ENCODE assay signal across 16 mouse cellular contexts in the genomic region with DNA sequence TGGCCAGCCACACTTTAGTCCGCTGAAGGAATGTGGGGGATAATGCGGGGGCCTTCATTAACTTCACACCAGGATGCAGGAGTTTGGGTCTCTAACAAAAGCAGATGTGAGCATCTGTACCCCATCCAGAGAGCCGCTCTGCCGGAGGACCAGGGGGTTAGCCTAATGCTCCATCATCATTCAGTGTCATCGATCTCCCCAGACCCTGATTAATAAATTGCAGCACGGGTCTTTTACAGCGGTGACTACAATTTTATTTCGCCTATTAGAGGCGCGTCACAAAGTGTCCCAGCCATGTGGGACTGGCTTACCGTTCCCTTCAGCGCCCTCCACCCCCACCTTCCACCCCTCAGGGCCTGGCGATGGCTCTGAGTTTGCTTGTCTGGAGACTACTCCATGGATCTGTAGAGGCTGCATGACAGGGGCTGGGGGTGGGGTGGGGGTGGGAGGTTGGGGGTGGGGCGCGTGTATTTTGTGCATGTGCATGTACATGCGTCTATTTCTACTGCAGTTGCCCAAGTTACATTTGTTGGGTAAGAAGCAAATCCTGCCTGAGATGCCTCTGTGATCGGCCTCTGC.
DNase-seq lines count a peak whose midpoint lies in the region; ATAC-seq lines count a peak whose summit lies in the region.
"Had no signal": no experiment of that assay in that cellular context is flagged by ENCODE, and none has a peak within 500 bp of the region (broad histone marks: within the 10 kb centered on the region; RNA-seq: fewer than 3 reads in every experiment).

No protein-coding gene starts in this region.

- H3K4me1 ChIP-seq in kidney, embryonic 14.5 days (ENCODE audit: control insufficient read depth, insufficient read depth, low read length) = peaks cover 11% of the 10 kb centered on the region; the same call in 1 of the 2 replicates
- H3K4me1 ChIP-seq in embryonic facial prominence, embryonic 13.5 days = peaks cover 35% of the 10 kb centered on the region
- H3K4me1 ChIP-seq in hindbrain, embryonic 16.5 days (ENCODE audit: control insufficient read depth, insufficient read depth, low read depth, low read length) = peaks cover 9% of the 10 kb centered on the region
- H3K4me1 ChIP-seq in midbrain, embryonic 16.5 days (ENCODE audit: control insufficient read depth, insufficient read depth, low read length) = 0 out of 2 replicates have a peak, but pooled peaks cover 3% of the 10 kb centered on the region
- H3K4me1 ChIP-seq: lung, embryonic 15.5 days; megakaryocyte, embryonic 14.5 days had no signal

- H3K9me3 ChIP-seq in kidney, embryonic 14.5 days (ENCODE audit: control insufficient read depth, low read length) = no peaks in the 10 kb centered on the region
- H3K9me3 ChIP-seq in embryonic facial prominence, embryonic 13.5 days = no peaks in the 10 kb centered on the region
- no peaks in the 10 kb centered on the region for H3K9me3 ChIP-seq in hindbrain, embryonic 16.5 days (ENCODE audit: control insufficient read depth, low read length)
- H3K9me3 ChIP-seq in midbrain, embryonic 16.5 days (replicated peaks; ENCODE audit: control insufficient read depth, low read length, poor library complexity, severe bottlenecking) = no peaks in the 10 kb centered on the region
- H3K9me3 ChIP-seq: lung, embryonic 15.5 days; megakaryocyte, embryonic 14.5 days had no signal

- peak overlapping the region; percentile 17; the same call in 1 of the 2 replicates for H3K4me2 ChIP-seq in kidney, embryonic 14.5 days (replicated peaks; ENCODE audit: low read depth, low read length)
- H3K4me2 ChIP-seq in embryonic facial prominence, embryonic 13.5 days = peak overlapping the region; percentile 35
- H3K4me2 ChIP-seq in hindbrain, embryonic 16.5 days (ENCODE audit: low read length) = peak overlapping the region; percentile 27; the same call in 1 of the 2 replicates
- no peak overlapping the region; the same call in 1 of the 2 replicates for H3K4me2 ChIP-seq in midbrain, embryonic 16.5 days (ENCODE audit: low read length)
- H3K4me2 ChIP-seq: lung, embryonic 15.5 days had no signal

- ATAC-seq in kidney, embryonic 14.5 days (ENCODE audit: low FRiP score, low TSS enrichment) = peak; percentile 36; the same call in 1 of the 2 replicates
- ATAC-seq in embryonic facial prominence, embryonic 13.5 days (ENCODE audit: insufficient number of reproducible peaks, insufficient read depth, low FRiP score, low TSS enrichment, low read depth) = 0 out of 2 replicates have a peak, but pooled peaks have one; percentile 43
- peak; percentile 45; the same call in 1 of the 2 replicates for ATAC-seq in hindbrain, embryonic 16.5 days
- ATAC-seq in midbrain, embryonic 16.5 days = peak; percentile 21; the same call in 1 of the 2 replicates
- ATAC-seq: intestine, postnatal 0 days had no signal

- 19% methylated on average over 17 of the region's 17 CpGs for WGBS in kidney, embryonic 14.5 days
- WGBS in embryonic facial prominence, embryonic 13.5 days = 21% methylated on average over 17 of the region's 17 CpGs
- 27% methylated on average over 17 of the region's 17 CpGs for WGBS in hindbrain, embryonic 16.5 days
- 29% methylated on average over 17 of the region's 17 CpGs for WGBS in midbrain, embryonic 16.5 days

- no peak overlapping the region for H3K4me3 ChIP-seq in kidney, embryonic 14.5 days (ENCODE audit: low read length)
- no peak overlapping the region for H3K4me3 ChIP-seq in embryonic facial prominence, embryonic 13.5 days
- H3K4me3 ChIP-seq in hindbrain, embryonic 16.5 days (ENCODE audit: low read length) = no peak overlapping the region
- no peak overlapping the region for H3K4me3 ChIP-seq in midbrain, embryonic 16.5 days (ENCODE audit: low read depth, low read length)
- H3K4me3 ChIP-seq: lung, embryonic 15.5 days; megakaryocyte, embryonic 14.5 days had no signal

- H3K27me3 ChIP-seq in kidney, embryonic 14.5 days (ENCODE audit: control insufficient read depth, insufficient read depth, low read length) = peaks cover 10% of the 10 kb centered on the region
- peaks cover 27% of the 10 kb centered on the region for H3K27me3 ChIP-seq in embryonic facial prominence, embryonic 13.5 days
- H3K27me3 ChIP-seq in hindbrain, embryonic 16.5 days (replicated peaks; ENCODE audit: control insufficient read depth, insufficient read depth, low read length) = 0 out of 2 replicates have a peak, but pooled peaks cover 2% of the 10 kb centered on the region
- no peaks in the 10 kb centered on the region for H3K27me3 ChIP-seq in midbrain, embryonic 16.5 days (ENCODE audit: control insufficient read depth, insufficient read depth, low read depth, low read length)

- no peaks in the 10 kb centered on the region for H3K36me3 ChIP-seq in kidney, embryonic 14.5 days (ENCODE audit: control insufficient read depth, insufficient read depth, low read length)
- H3K36me3 ChIP-seq in embryonic facial prominence, embryonic 13.5 days = no peaks in the 10 kb centered on the region
- H3K36me3 ChIP-seq in hindbrain, embryonic 16.5 days (ENCODE audit: control insufficient read depth, insufficient read depth, low read length) = no peaks in the 10 kb centered on the region
- H3K36me3 ChIP-seq in midbrain, embryonic 16.5 days (ENCODE audit: control insufficient read depth, insufficient read depth, low read length) = no peaks in the 10 kb centered on the region
- H3K36me3 ChIP-seq: lung, embryonic 15.5 days had no signal

- H3K27ac ChIP-seq in kidney, embryonic 14.5 days (ENCODE audit: low read depth, low read length) = no peak overlapping the region
- H3K27ac ChIP-seq in embryonic facial prominence, embryonic 13.5 days = no peak overlapping the region
- H3K27ac ChIP-seq in hindbrain, embryonic 16.5 days (ENCODE audit: low read depth, low read length) = no peak overlapping the region
- no peak overlapping the region for H3K27ac ChIP-seq in midbrain, embryonic 16.5 days (ENCODE audit: low read length)
- H3K27ac ChIP-seq: lung, embryonic 15.5 days; stomach, postnatal 0 days had no signal

- no peak for DNase-seq in kidney, postnatal 10 days
- no peak for DNase-seq in adrenal gland, adult 8-10 months
- DNase-seq in right cerebral cortex, postnatal 10 days (ENCODE audit: low spot score in 2 of 2) = no peak
- DNase-seq in T-cell, adult 2 months (ENCODE audit: low spot score) = no peak
- DNase-seq: B cell, adult 2 months; cerebellum, adult 18-20 months; heart, postnatal 14 days; left cerebral cortex, postnatal 4 days had no signal

- no peak overlapping the region for H3K9ac ChIP-seq in kidney, embryonic 14.5 days (ENCODE audit: low read depth, low read length)
- no peak overlapping the region for H3K9ac ChIP-seq in embryonic facial prominence, embryonic 13.5 days
- peak overlapping the region; percentile 5; the same call in 1 of the 2 replicates for H3K9ac ChIP-seq in hindbrain, embryonic 16.5 days (ENCODE audit: low read depth, low read length)
- H3K9ac ChIP-seq in midbrain, embryonic 16.5 days (ENCODE audit: low read depth, low read length) = no peak overlapping the region
- H3K9ac ChIP-seq: lung, embryonic 15.5 days had no signal
